Mouse (Mus musculus): Measurements from ENCODE around the gene Tdp2. TPM values are rescaled to one million over a fixed set of nuclear protein-coding genes. Genes with fewer than 3 reads are reported as not detected.

The Tdp2 gene
- total and polyA plus RNA-seq, 2 experiments from 2014 or later = 17.4 to 24.2 TPM

GRCm38 (mm10) chr13:24852570-24852969, 21.1 kb downstream of the Tdp2 start:
- Histone ChIP-seq H3K4me2 (ENCODE audit: low read depth, low read length) (no peak overlapping the region), H3K9me3 (replicated peaks; ENCODE audit: control insufficient read depth, low read length) (no peaks in the 10 kb centered on the region), H3K4me1 (ENCODE audit: control insufficient read depth, insufficient read depth) (no peaks in the 10 kb centered on the region), H3K27ac (ENCODE audit: low read depth) (no peak overlapping the region), H3K36me3 (replicated peaks; ENCODE audit: control insufficient read depth, insufficient read depth, low read length) (no peaks in the 10 kb centered on the region), H3K4me3 (ENCODE audit: low read depth, low read length) (no peak overlapping the region), H3K27me3 (ENCODE audit: control insufficient read depth, insufficient read depth, low read length) (no peaks in the 10 kb centered on the region), H3K9ac (replicated peaks; ENCODE audit: low read depth, low read length) (no peak overlapping the region)
- no peak for TF ChIP-seq EP300 (IDR thresholded peaks at IDR 0.05; ENCODE audit: low read depth)
- TF ChIP-seq CTCF (IDR thresholded peaks at IDR 0.05; ENCODE audit: low read depth) = no peak
- peak; percentile 49; the same call in 1 of the 2 replicates for ATAC-seq (ENCODE audit: insufficient read depth, low read depth)
- 23% methylated on average over 3 of the region's 3 CpGs for WGBS
- no peak for DNase-seq (ENCODE audit: low spot score)

- Histone ChIP-seq H3K36me3 (replicated peaks; ENCODE audit: control insufficient read depth, insufficient read depth, low read length) (no peaks in the 10 kb centered on the region), H3K4me1 (ENCODE audit: control insufficient read depth, insufficient read depth) (no peaks in the 10 kb centered on the region), H3K27me3 (ENCODE audit: control insufficient read depth, insufficient read depth, low read length) (no peaks in the 10 kb centered on the region), H3K9me3 (replicated peaks; ENCODE audit: control insufficient read depth, low read length) (no peaks in the 10 kb centered on the region), H3K27ac (ENCODE audit: low read depth) (no peak overlapping the region), H3K9ac (replicated peaks; ENCODE audit: low read depth, low read length) (no peak overlapping the region), H3K4me2 (ENCODE audit: low read depth, low read length) (no peak overlapping the region), H3K4me3 (ENCODE audit: low read depth, low read length) (no peak overlapping the region)
- ATAC-seq (ENCODE audit: insufficient read depth, low read depth) (no peak), DNase-seq (ENCODE audit: low spot score) (no peak)
- TF ChIP-seq CTCF (IDR thresholded peaks at IDR 0.05; ENCODE audit: low read depth) (no peak), EP300 (IDR thresholded peaks at IDR 0.05; ENCODE audit: low read depth) (no peak)
Observed at GRCm38 (mm10) chr13:24859115-24859514, 27.6 kb downstream of the Tdp2 start.

- ATAC-seq (ENCODE audit: insufficient read depth, low read depth) (no peak), DNase-seq (ENCODE audit: low spot score) (no peak)
- TF ChIP-seq CTCF (IDR thresholded peaks at IDR 0.05; ENCODE audit: low read depth) (no peak), EP300 (IDR thresholded peaks at IDR 0.05; ENCODE audit: low read depth) (no peak)
- Histone ChIP-seq H3K4me1 (ENCODE audit: control insufficient read depth, insufficient read depth) (no peaks in the 10 kb centered on the region), H3K4me2 (ENCODE audit: low read depth, low read length) (no peak overlapping the region), H3K27me3 (ENCODE audit: control insufficient read depth, insufficient read depth, low read length) (no peaks in the 10 kb centered on the region), H3K27ac (ENCODE audit: low read depth) (no peak overlapping the region), H3K36me3 (replicated peaks; ENCODE audit: control insufficient read depth, insufficient read depth, low read length) (no peaks in the 10 kb centered on the region), H3K9me3 (replicated peaks; ENCODE audit: control insufficient read depth, low read length) (no peaks in the 10 kb centered on the region), H3K4me3 (ENCODE audit: low read depth, low read length) (no peak overlapping the region), H3K9ac (replicated peaks; ENCODE audit: low read depth, low read length) (no peak overlapping the region)
- 70% methylated on average over 12 of the region's 12 CpGs for WGBS
Observed at GRCm38 (mm10) chr13:24861084-24861483, 29.6 kb downstream of the Tdp2 start.

GRCm38 (mm10) chr13:24862021-24862420, 30.5 kb downstream of the Tdp2 start:
- no peak for ATAC-seq (ENCODE audit: insufficient read depth, low read depth)
- WGBS = 57% methylated on average over 7 of the region's 7 CpGs
- Histone ChIP-seq H3K4me1 (ENCODE audit: control insufficient read depth, insufficient read depth) (no peaks in the 10 kb centered on the region), H3K36me3 (replicated peaks; ENCODE audit: control insufficient read depth, insufficient read depth, low read length) (no peaks in the 10 kb centered on the region), H3K4me3 (ENCODE audit: low read depth, low read length) (no peak overlapping the region), H3K9ac (replicated peaks; ENCODE audit: low read depth, low read length) (no peak overlapping the region), H3K27ac (ENCODE audit: low read depth) (no peak overlapping the region), H3K4me2 (ENCODE audit: low read depth, low read length) (no peak overlapping the region), H3K27me3 (ENCODE audit: control insufficient read depth, insufficient read depth, low read length) (no peaks in the 10 kb centered on the region), H3K9me3 (replicated peaks; ENCODE audit: control insufficient read depth, low read length) (no peaks in the 10 kb centered on the region)
- TF ChIP-seq CTCF (IDR thresholded peaks at IDR 0.05; ENCODE audit: low read depth) = no peak
- no peak for TF ChIP-seq EP300 (IDR thresholded peaks at IDR 0.05; ENCODE audit: low read depth)
- DNase-seq (ENCODE audit: low spot score) = no peak

- Histone ChIP-seq H3K9ac (replicated peaks; ENCODE audit: low read depth, low read length) (no peak overlapping the region), H3K4me2 (ENCODE audit: low read depth, low read length) (no peak overlapping the region), H3K27ac (ENCODE audit: low read depth) (no peak overlapping the region), H3K9me3 (replicated peaks; ENCODE audit: control insufficient read depth, low read length) (no peaks in the 10 kb centered on the region), H3K36me3 (replicated peaks; ENCODE audit: control insufficient read depth, insufficient read depth, low read length) (no peaks in the 10 kb centered on the region), H3K27me3 (ENCODE audit: control insufficient read depth, insufficient read depth, low read length) (no peaks in the 10 kb centered on the region), H3K4me1 (ENCODE audit: control insufficient read depth, insufficient read depth) (no peaks in the 10 kb centered on the region), H3K4me3 (ENCODE audit: low read depth, low read length) (no peak overlapping the region)
- DNase-seq (ENCODE audit: low spot score) = peak; percentile 21
- WGBS = 49% methylated on average over 7 of the region's 7 CpGs
- no peak for ATAC-seq (ENCODE audit: insufficient read depth, low read depth)
- TF ChIP-seq CTCF (IDR thresholded peaks at IDR 0.05; ENCODE audit: low read depth) (peak; percentile 34), EP300 (IDR thresholded peaks at IDR 0.05; ENCODE audit: low read depth) (no peak)
Observed at GRCm38 (mm10) chr13:24862520-24862919, 31.0 kb downstream of the Tdp2 start.
